Mouse (Mus musculus) stomach, embryonic 15.5 days (tissue): ENCODE data around the gene Sgcd. TPM values are rescaled to one million over a fixed set of nuclear protein-coding genes. Genes with fewer than 3 reads are reported as not detected.
A peak's percentile ranks its signal among the peaks of the same experiment; 100 is the strongest.

Experiments
- ATAC-seq: fragments of 200-750 bp; cut with Nextera tagmentation; 2 replicates; pipeline ENCODE4 v1.8.0; 2017; ENCODE audit warnings: low read depth, moderate number of reproducible peaks, moderate TSS enrichment; ENCODE audit not compliant: insufficient read depth, low FRiP score
- H3K27ac ChIP-seq: fragments of 300-500 bp; sonication (generic); 2 replicates; pipeline ENCODE4 v1.5.1; 2015; ENCODE audit warnings: mild to moderate bottlenecking, inconsistent platforms
- H3K27me3 ChIP-seq: fragments of 300-500 bp; sonication (generic); replicated peaks from 2 replicates; pipeline ENCODE4 v1.6.1; 2015; ENCODE audit warnings: inconsistent platforms
- H3K36me3 ChIP-seq: fragments of 300-500 bp; sonication (generic); 2 replicates; pipeline ENCODE4 v1.6.1; 2015; ENCODE audit warnings: inconsistent platforms
- H3K4me1 ChIP-seq: fragments of 300-500 bp; sonication (generic); 2 replicates; pipeline ENCODE4 v1.6.1; 2015; ENCODE audit warnings: inconsistent platforms
- H3K4me2 ChIP-seq: fragments of 300-500 bp; sonication (generic); 2 replicates; pipeline ENCODE4 v1.6.1; 2015; ENCODE audit warnings: mild to moderate bottlenecking, inconsistent platforms
- H3K4me3 ChIP-seq: fragments of 300-500 bp; sonication (generic); replicated peaks from 2 replicates; pipeline ENCODE4 v1.5.1; 2015; ENCODE audit warnings: inconsistent platforms
- H3K9ac ChIP-seq: fragments of 300-500 bp; sonication (generic); 2 replicates; pipeline ENCODE4 v1.6.1; 2015; ENCODE audit warnings: inconsistent platforms
- H3K9me3 ChIP-seq: fragments of 300-500 bp; sonication (generic); 2 replicates; pipeline ENCODE4 v1.6.1; 2016; ENCODE audit warnings: inconsistent platforms
- WGBS: fragments of 180-500 bp; shearing (Covaris S2); methylation state at CpG from one replicate; pipeline ENCODE4 v1.1.7; 2015; 5-methylcytosine and 5-hydroxymethylcytosine counted together
- polyA plus RNA-seq: library from polyadenylated mRNA; unstranded; fragments of >200 nt; fragmentation: Nextera tagmentation; extraction: Ambion mirVana; gene quantifications from 2 replicates; pipeline ENCODE4 v1.2.1, GENCODE M21; 2015

Gene Sgcd
- polyA plus RNA-seq, 1 experiment from 2014 or later, result 4.3 TPM

- ATAC-seq, result no peak
- no peak overlapping the region for H3K4me2 ChIP-seq
- no peaks in the 10 kb centered on the region for H3K9me3 ChIP-seq
- H3K9ac ChIP-seq, result no peak overlapping the region
- no peaks in the 10 kb centered on the region for H3K36me3 ChIP-seq
- H3K4me3 ChIP-seq, result no peak overlapping the region
- WGBS, result 96% methylated on average over 4 of the region's 4 CpGs
- no peaks in the 10 kb centered on the region for H3K4me1 ChIP-seq
- no peaks in the 10 kb centered on the region for H3K27me3 ChIP-seq
- no peak overlapping the region for H3K27ac ChIP-seq
Observed at GRCm38 (mm10) chr11:47114366-47114765, 874.4 kb downstream of the Sgcd start.

- H3K9ac ChIP-seq, result no peak overlapping the region
- no peaks in the 10 kb centered on the region for H3K4me1 ChIP-seq
- H3K27ac ChIP-seq, result no peak overlapping the region
- no peaks in the 10 kb centered on the region for H3K27me3 ChIP-seq
- no peaks in the 10 kb centered on the region for H3K9me3 ChIP-seq
- no peak overlapping the region for H3K4me2 ChIP-seq
- H3K36me3 ChIP-seq, result no peaks in the 10 kb centered on the region
- H3K4me3 ChIP-seq, result no peak overlapping the region
- no peak for ATAC-seq
- WGBS, result 46% methylated on average over 5 of the region's 5 CpGs
Observed at GRCm38 (mm10) chr11:47113081-47113480, 875.7 kb downstream of the Sgcd start.

DNA sequence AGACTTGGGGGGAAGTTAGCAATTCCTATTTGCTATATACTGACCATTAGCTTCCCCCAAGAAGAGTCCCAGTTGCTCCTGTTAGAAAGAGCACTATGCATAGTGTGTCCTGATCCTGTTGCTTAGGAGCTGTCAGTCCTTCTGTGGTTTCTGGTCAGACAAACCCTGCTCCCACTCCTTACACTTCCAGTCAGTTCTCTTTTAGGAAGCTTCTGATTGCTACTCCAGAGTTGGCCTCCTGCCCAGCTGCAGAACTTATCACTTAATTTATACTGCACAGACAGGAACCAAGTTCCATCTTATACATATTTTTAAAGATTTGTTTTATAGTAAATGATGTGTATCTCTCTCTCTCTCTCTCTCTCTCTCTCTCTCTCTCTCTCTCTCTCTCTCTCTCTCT, 878.5 kb downstream of the Sgcd start:
- Histone ChIP-seq H3K4me1 (no peaks in the 10 kb centered on the region), H3K36me3 (no peaks in the 10 kb centered on the region), H3K27ac (no peak overlapping the region), H3K9ac (no peak overlapping the region), H3K4me2 (no peak overlapping the region), H3K9me3 (no peaks in the 10 kb centered on the region), H3K4me3 (no peak overlapping the region), H3K27me3 (no peaks in the 10 kb centered on the region)
- no peak for ATAC-seq

- H3K4me3 ChIP-seq, result no peak overlapping the region
- no peaks in the 10 kb centered on the region for H3K4me1 ChIP-seq
- 79% methylated on average over 2 of the region's 2 CpGs for WGBS
- H3K36me3 ChIP-seq, result no peaks in the 10 kb centered on the region
- no peak for ATAC-seq
- no peak overlapping the region for H3K4me2 ChIP-seq
- H3K9ac ChIP-seq, result no peak overlapping the region
- H3K27ac ChIP-seq, result no peak overlapping the region
- no peaks in the 10 kb centered on the region for H3K9me3 ChIP-seq
- H3K27me3 ChIP-seq, result no peaks in the 10 kb centered on the region
Observed at GRCm38 (mm10) chr11:47107661-47108060, 881.1 kb downstream of the Sgcd start.

DNA sequence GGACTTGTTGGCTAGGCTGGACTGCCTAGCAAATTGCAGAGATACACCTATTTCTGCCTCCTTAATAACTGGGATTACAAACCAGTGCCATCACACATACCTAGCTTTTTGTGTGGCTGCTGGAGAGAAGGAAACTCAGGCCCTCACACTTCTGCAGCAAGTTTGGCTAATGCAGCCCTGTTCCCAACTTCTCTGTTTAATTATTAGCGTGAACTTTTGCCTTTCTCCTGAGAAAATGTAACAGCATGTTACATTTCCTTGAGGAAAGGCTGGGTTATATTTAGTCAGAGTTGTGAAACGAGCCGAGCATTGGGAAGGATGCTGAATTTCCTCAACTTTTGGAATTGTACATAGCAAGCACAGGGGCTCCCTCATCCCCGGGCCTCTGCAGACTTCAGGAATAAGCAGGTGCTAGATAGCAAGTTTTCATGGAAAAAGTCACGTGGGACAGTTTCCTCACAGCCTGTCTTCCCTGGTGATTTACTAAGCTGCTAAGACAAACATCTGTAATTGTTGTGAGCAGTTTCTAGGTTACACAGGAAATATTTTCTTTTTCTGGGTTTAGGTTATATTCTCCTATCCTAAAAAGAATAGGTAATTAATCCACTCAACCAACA, 895.4 kb downstream of the Sgcd start:
- no peak overlapping the region for H3K9ac ChIP-seq
- WGBS, result 34% methylated on average over 5 of the region's 5 CpGs
- peak; percentile 35; the same call in 1 of the 2 replicates for ATAC-seq

GRCm38 (mm10) chr11:47082517-47082916, 906.3 kb downstream of the Sgcd start:
- Histone ChIP-seq H3K27me3 (no peaks in the 10 kb centered on the region), H3K4me2 (no peak overlapping the region), H3K9ac (no peak overlapping the region), H3K4me1 (no peaks in the 10 kb centered on the region), H3K36me3 (no peaks in the 10 kb centered on the region), H3K4me3 (no peak overlapping the region), H3K27ac (no peak overlapping the region), H3K9me3 (no peaks in the 10 kb centered on the region)
- no peak for ATAC-seq
- WGBS, result 83% methylated on average over 1 of the region's 1 CpGs

More for the DNA sequence above, 895.4 kb downstream of the Sgcd start:
- Histone ChIP-seq H3K36me3 (no peaks in the 10 kb centered on the region), H3K4me2 (no peak overlapping the region), H3K4me1 (no peaks in the 10 kb centered on the region), H3K9me3 (no peaks in the 10 kb centered on the region), H3K27ac (peak overlapping the region; percentile 51; the same call in 1 of the 2 replicates), H3K27me3 (no peaks in the 10 kb centered on the region), H3K4me3 (no peak overlapping the region)

DNA sequence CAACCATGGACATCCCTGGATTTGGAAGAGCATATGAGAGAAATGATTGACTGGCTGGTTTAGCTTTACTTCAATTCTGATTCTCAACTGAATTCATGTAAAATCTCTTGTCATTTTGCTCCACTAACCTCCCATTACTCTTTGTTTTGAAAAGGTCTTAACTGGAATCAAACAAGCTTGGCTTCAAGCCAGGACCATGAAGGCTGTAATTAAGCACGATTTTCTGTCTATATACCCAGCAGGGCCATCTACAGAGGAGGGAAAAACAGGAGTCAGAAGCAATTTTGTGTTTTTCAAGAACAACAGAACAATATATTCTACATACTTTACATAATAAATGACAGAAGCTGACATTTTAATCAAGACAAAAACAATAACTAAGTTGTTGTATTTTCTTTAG, 915.2 kb downstream of the Sgcd start:
- no peaks in the 10 kb centered on the region for H3K36me3 ChIP-seq
- no peak for ATAC-seq
- no peak overlapping the region for H3K4me3 ChIP-seq
- H3K4me1 ChIP-seq, result no peaks in the 10 kb centered on the region
- no peak overlapping the region for H3K27ac ChIP-seq
- H3K4me2 ChIP-seq, result no peak overlapping the region
- no peaks in the 10 kb centered on the region for H3K27me3 ChIP-seq
- 39% methylated on average over 1 of the region's 1 CpGs for WGBS
- H3K9ac ChIP-seq, result no peak overlapping the region
- H3K9me3 ChIP-seq, result no peaks in the 10 kb centered on the region

DNA sequence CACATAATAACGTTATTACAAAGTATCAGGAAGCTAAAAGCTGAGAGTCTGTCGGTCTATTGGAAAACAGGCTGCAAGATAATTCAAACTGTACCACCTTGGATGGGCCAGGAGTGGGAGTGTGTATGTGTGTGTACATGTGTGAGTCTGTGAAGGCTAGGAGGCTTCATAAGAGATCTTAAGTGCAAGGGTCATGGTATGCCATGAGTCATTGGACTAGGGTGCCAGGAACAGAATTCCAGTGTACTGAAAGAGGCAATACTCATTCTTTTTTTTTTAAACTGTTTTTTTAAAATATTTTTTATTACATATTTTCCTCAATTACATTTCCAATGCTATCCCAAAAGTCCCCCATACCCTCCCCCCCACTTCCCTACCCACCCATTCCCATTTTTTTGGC, 917.6 kb downstream of the Sgcd start:
- Histone ChIP-seq H3K9me3 (no peaks in the 10 kb centered on the region), H3K4me2 (no peak overlapping the region), H3K4me1 (no peaks in the 10 kb centered on the region), H3K27me3 (no peaks in the 10 kb centered on the region), H3K36me3 (no peaks in the 10 kb centered on the region), H3K4me3 (no peak overlapping the region), H3K27ac (no peak overlapping the region), H3K9ac (no peak overlapping the region)
- 80% methylated on average over 2 of the region's 2 CpGs for WGBS
- no peak for ATAC-seq

DNA sequence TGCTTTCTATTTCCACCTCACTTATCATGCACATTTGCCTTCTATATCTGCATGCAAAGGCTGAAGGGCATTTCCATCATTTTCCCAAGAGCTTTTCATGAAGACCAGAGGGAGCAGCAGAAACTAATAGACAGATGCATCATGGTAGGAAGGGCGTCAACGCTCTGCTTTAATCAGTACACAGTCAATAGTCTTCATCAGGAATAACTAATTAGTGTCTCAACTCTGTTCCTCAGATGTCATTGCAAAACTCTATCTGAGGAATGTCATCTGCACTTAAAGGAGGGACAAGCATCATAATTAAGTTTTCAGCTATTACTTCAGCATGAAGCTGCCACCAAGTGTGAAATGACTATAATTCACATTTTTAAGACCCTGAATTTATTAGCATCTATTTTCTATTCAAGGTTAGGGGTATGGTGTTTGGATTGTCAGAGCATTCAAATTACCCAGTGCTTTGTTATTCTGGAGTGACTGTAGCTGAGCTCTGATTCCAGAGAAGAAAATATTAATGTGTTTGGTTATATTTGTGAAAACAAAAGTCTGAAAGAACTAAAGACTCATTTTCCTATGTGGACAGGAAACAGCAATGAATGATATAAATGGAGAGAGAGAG, 918.9 kb downstream of the Sgcd start:
- H3K27ac ChIP-seq, result no peak overlapping the region
- no peaks in the 10 kb centered on the region for H3K4me1 ChIP-seq
- ATAC-seq, result no peak
- no peak overlapping the region for H3K9ac ChIP-seq
- WGBS, result 89% methylated on average over 2 of the region's 2 CpGs
- H3K27me3 ChIP-seq, result no peaks in the 10 kb centered on the region
- no peak overlapping the region for H3K4me2 ChIP-seq
- no peak overlapping the region for H3K4me3 ChIP-seq
- H3K36me3 ChIP-seq, result no peaks in the 10 kb centered on the region
- H3K9me3 ChIP-seq, result no peaks in the 10 kb centered on the region

DNA sequence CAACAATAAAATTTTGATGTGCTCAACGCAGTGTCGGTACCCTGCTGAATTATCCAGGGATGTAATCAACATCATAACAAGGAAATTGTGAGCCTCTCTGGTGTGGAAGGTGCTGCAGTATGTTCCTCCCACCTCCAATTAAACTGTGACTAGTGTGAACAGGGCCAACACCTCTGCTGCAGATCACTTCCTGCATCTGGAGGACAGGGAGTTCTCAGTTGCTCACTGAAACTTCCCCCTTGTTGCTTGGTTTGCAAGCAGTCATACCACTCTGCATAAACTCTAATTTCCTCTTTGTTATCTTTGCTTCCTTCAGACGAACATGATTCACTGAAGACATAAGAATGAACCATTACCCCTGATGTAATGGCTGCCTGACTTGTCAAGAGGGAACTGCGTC, 925.1 kb downstream of the Sgcd start:
- no peak overlapping the region for H3K4me2 ChIP-seq
- no peaks in the 10 kb centered on the region for H3K9me3 ChIP-seq
- no peaks in the 10 kb centered on the region for H3K4me1 ChIP-seq
- no peak overlapping the region for H3K27ac ChIP-seq
- no peaks in the 10 kb centered on the region for H3K27me3 ChIP-seq
- no peak overlapping the region for H3K4me3 ChIP-seq
- H3K36me3 ChIP-seq, result no peaks in the 10 kb centered on the region
- H3K9ac ChIP-seq, result no peak overlapping the region
- WGBS, result 67% methylated on average over 4 of the region's 4 CpGs
- ATAC-seq, result no peak

- Histone ChIP-seq H3K4me1 (no peaks in the 10 kb centered on the region), H3K27ac (no peak overlapping the region), H3K9me3 (no peaks in the 10 kb centered on the region), H3K36me3 (no peaks in the 10 kb centered on the region), H3K27me3 (no peaks in the 10 kb centered on the region), H3K4me2 (no peak overlapping the region), H3K9ac (no peak overlapping the region), H3K4me3 (no peak overlapping the region)
- no peak for ATAC-seq
- 58% methylated on average over 2 of the region's 2 CpGs for WGBS
Observed at GRCm38 (mm10) chr11:47050390-47050789, 938.4 kb downstream of the Sgcd start.

DNA sequence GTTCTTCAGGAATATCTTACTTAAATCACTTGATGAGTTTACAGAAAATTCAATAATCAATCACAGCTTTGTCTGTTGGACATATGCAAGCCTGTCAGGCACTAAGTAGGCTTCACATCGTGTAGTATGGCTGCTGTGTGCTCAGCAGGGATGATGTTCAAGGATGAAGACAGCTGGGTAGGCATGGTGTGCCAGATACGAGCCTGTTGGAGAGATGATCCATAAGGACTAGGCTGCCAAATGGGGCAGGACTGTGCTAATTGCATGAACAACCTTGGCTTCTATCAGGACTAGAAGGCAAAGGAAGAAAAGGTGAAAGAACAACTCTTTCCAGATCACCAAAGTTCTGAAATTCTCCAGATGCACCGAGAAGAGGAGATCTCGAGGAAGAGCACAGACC, 939.0 kb downstream of the Sgcd start:
- Histone ChIP-seq H3K9ac (no peak overlapping the region), H3K4me2 (no peak overlapping the region), H3K4me1 (no peaks in the 10 kb centered on the region), H3K4me3 (no peak overlapping the region), H3K27ac (no peak overlapping the region), H3K27me3 (no peaks in the 10 kb centered on the region), H3K9me3 (no peaks in the 10 kb centered on the region), H3K36me3 (no peaks in the 10 kb centered on the region)
- ATAC-seq, result no peak
- 78% methylated on average over 4 of the region's 4 CpGs for WGBS

GRCm38 (mm10) chr11:47032318-47032717, 956.5 kb downstream of the Sgcd start:
- H3K27ac ChIP-seq, result no peak overlapping the region
- H3K9ac ChIP-seq, result no peak overlapping the region
- ATAC-seq, result no peak
- 75% methylated on average over 5 of the region's 5 CpGs for WGBS
- H3K36me3 ChIP-seq, result no peaks in the 10 kb centered on the region
- H3K27me3 ChIP-seq, result no peaks in the 10 kb centered on the region
- H3K4me2 ChIP-seq, result no peak overlapping the region
- no peak overlapping the region for H3K4me3 ChIP-seq
- H3K4me1 ChIP-seq, result no peaks in the 10 kb centered on the region
- H3K9me3 ChIP-seq, result no peaks in the 10 kb centered on the region
